Mouse (Mus musculus): ENCODE results near the gene Kcnh7. TPM values are rescaled to one million over a fixed set of nuclear protein-coding genes. Genes with fewer than 3 reads are reported as not detected.

Gene Kcnh7
- polyA plus RNA-seq, 1 experiment, result not detected

- H3K27me3 ChIP-seq (replicated peaks), result no peaks in the 10 kb centered on the region
- H3K4me1 ChIP-seq, result no peaks in the 10 kb centered on the region
- H3K36me3 ChIP-seq (replicated peaks; ENCODE audit: low read length), result no peaks in the 10 kb centered on the region
- H3K9me3 ChIP-seq, result no peaks in the 10 kb centered on the region
- no peak for TF ChIP-seq FLI1 (IDR thresholded peaks at IDR 0.05; ENCODE audit: low read length)
- no peak for TF ChIP-seq GATA1 (IDR thresholded peaks at IDR 0.05; ENCODE audit: borderline replicate concordance, low read length)
- H3K4me3 ChIP-seq (replicated peaks), result no peak overlapping the region
These were observed 195.5 kb downstream of the Kcnh7 start for GRCm38 (mm10) chr2:62988616-62989015.

GRCm38 (mm10) chr2:62983936-62984335 is 200.2 kb downstream of the Kcnh7 start:
- TF ChIP-seq GATA1 (IDR thresholded peaks at IDR 0.05; ENCODE audit: borderline replicate concordance, low read length), result no peak
- TF ChIP-seq FLI1 (IDR thresholded peaks at IDR 0.05; ENCODE audit: low read length), result no peak
- Histone ChIP-seq H3K4me3 (replicated peaks) (no peak overlapping the region), H3K4me1 (no peaks in the 10 kb centered on the region), H3K36me3 (replicated peaks; ENCODE audit: low read length) (no peaks in the 10 kb centered on the region), H3K27me3 (replicated peaks) (no peaks in the 10 kb centered on the region), H3K9me3 (no peaks in the 10 kb centered on the region)

GRCm38 (mm10) chr2:62935273-62935874 is 248.7 kb downstream of the Kcnh7 start:
- Histone ChIP-seq H3K36me3 (replicated peaks; ENCODE audit: low read length) (no peaks in the 10 kb centered on the region), H3K4me3 (replicated peaks) (no peak overlapping the region), H3K27me3 (replicated peaks) (no peaks in the 10 kb centered on the region), H3K9me3 (no peaks in the 10 kb centered on the region), H3K4me1 (no peaks in the 10 kb centered on the region)
- TF ChIP-seq GATA1 (IDR thresholded peaks at IDR 0.05; ENCODE audit: borderline replicate concordance, low read length), result no peak
- TF ChIP-seq FLI1 (IDR thresholded peaks at IDR 0.05; ENCODE audit: low read length), result no peak

- Histone ChIP-seq H3K36me3 (replicated peaks; ENCODE audit: low read length) (no peaks in the 10 kb centered on the region), H3K4me3 (replicated peaks) (no peak overlapping the region), H3K27me3 (replicated peaks) (no peaks in the 10 kb centered on the region), H3K4me1 (no peaks in the 10 kb centered on the region), H3K9me3 (no peaks in the 10 kb centered on the region)
- TF ChIP-seq FLI1 (IDR thresholded peaks at IDR 0.05; ENCODE audit: low read length) (no peak), GATA1 (IDR thresholded peaks at IDR 0.05; ENCODE audit: borderline replicate concordance, low read length) (no peak)
These were observed 255.6 kb downstream of the Kcnh7 start for GRCm38 (mm10) chr2:62928494-62928893.

- Histone ChIP-seq H3K9me3 (no peaks in the 10 kb centered on the region), H3K27me3 (replicated peaks) (no peaks in the 10 kb centered on the region), H3K4me3 (replicated peaks) (no peak overlapping the region), H3K36me3 (replicated peaks; ENCODE audit: low read length) (no peaks in the 10 kb centered on the region), H3K4me1 (no peaks in the 10 kb centered on the region)
- no peak for TF ChIP-seq FLI1 (IDR thresholded peaks at IDR 0.05; ENCODE audit: low read length)
- no peak for TF ChIP-seq GATA1 (IDR thresholded peaks at IDR 0.05; ENCODE audit: borderline replicate concordance, low read length)
These were observed 256.0 kb downstream of the Kcnh7 start for GRCm38 (mm10) chr2:62928065-62928464.

GRCm38 (mm10) chr2:62923803-62924202 is 260.3 kb downstream of the Kcnh7 start:
- Histone ChIP-seq H3K9me3 (no peaks in the 10 kb centered on the region), H3K36me3 (replicated peaks; ENCODE audit: low read length) (no peaks in the 10 kb centered on the region), H3K4me1 (no peaks in the 10 kb centered on the region), H3K4me3 (replicated peaks) (no peak overlapping the region), H3K27me3 (replicated peaks) (no peaks in the 10 kb centered on the region)
- no peak for TF ChIP-seq GATA1 (IDR thresholded peaks at IDR 0.05; ENCODE audit: borderline replicate concordance, low read length)
- no peak for TF ChIP-seq FLI1 (IDR thresholded peaks at IDR 0.05; ENCODE audit: low read length)

- no peaks in the 10 kb centered on the region for H3K27me3 ChIP-seq (replicated peaks)
- no peaks in the 10 kb centered on the region for H3K9me3 ChIP-seq
- H3K4me1 ChIP-seq, result no peaks in the 10 kb centered on the region
- no peaks in the 10 kb centered on the region for H3K36me3 ChIP-seq (replicated peaks; ENCODE audit: low read length)
- no peak for TF ChIP-seq FLI1 (IDR thresholded peaks at IDR 0.05; ENCODE audit: low read length)
- TF ChIP-seq GATA1 (IDR thresholded peaks at IDR 0.05; ENCODE audit: borderline replicate concordance, low read length), result no peak
- no peak overlapping the region for H3K4me3 ChIP-seq (replicated peaks)
These were observed 276.4 kb downstream of the Kcnh7 start for GRCm38 (mm10) chr2:62907688-62908087.

GRCm38 (mm10) chr2:62902363-62903353 is 281.4 kb downstream of the Kcnh7 start:
- Histone ChIP-seq H3K36me3 (replicated peaks; ENCODE audit: low read length) (no peaks in the 10 kb centered on the region), H3K9me3 (no peaks in the 10 kb centered on the region), H3K27me3 (replicated peaks) (no peaks in the 10 kb centered on the region), H3K4me1 (no peaks in the 10 kb centered on the region), H3K4me3 (replicated peaks) (no peak overlapping the region)
- no peak for TF ChIP-seq GATA1 (IDR thresholded peaks at IDR 0.05; ENCODE audit: borderline replicate concordance, low read length)
- TF ChIP-seq FLI1 (IDR thresholded peaks at IDR 0.05; ENCODE audit: low read length), result no peak

GRCm38 (mm10) chr2:62878763-62879162 is 305.3 kb downstream of the Kcnh7 start:
- H3K4me3 ChIP-seq (replicated peaks), result no peak overlapping the region
- H3K9me3 ChIP-seq, result no peaks in the 10 kb centered on the region
- no peaks in the 10 kb centered on the region for H3K4me1 ChIP-seq
- TF ChIP-seq FLI1 (IDR thresholded peaks at IDR 0.05; ENCODE audit: low read length) (no peak), GATA1 (IDR thresholded peaks at IDR 0.05; ENCODE audit: borderline replicate concordance, low read length) (no peak)
- no peaks in the 10 kb centered on the region for H3K27me3 ChIP-seq (replicated peaks)
- no peaks in the 10 kb centered on the region for H3K36me3 ChIP-seq (replicated peaks; ENCODE audit: low read length)

- no peak overlapping the region for H3K4me3 ChIP-seq (replicated peaks)
- no peaks in the 10 kb centered on the region for H3K27me3 ChIP-seq (replicated peaks)
- no peaks in the 10 kb centered on the region for H3K4me1 ChIP-seq
- no peaks in the 10 kb centered on the region for H3K36me3 ChIP-seq (replicated peaks; ENCODE audit: low read length)
- H3K9me3 ChIP-seq, result no peaks in the 10 kb centered on the region
- TF ChIP-seq FLI1 (IDR thresholded peaks at IDR 0.05; ENCODE audit: low read length) (no peak), GATA1 (IDR thresholded peaks at IDR 0.05; ENCODE audit: borderline replicate concordance, low read length) (no peak)
These were observed 328.7 kb downstream of the Kcnh7 start for GRCm38 (mm10) chr2:62855391-62855790.
